Mouse (Mus musculus) ovary, postnatal 14 days (tissue): ENCODE results near the gene Preb.

Experiments used
- DNase-seq: peaks from one replicate; pipeline ENCODE4 v3.0.0; 2022; ENCODE audit warnings: low spot score

Preb gene

GRCm38 (mm10) chr5:30921256-30922033 lies 38.7 kb downstream of the Preb start, which contains the start of gene Khk:
Khk (plus strand) TSS chr5:30921431.
- peak; percentile 88 for DNase-seq

GRCm38 (mm10) chr5:30920621-30921020 lies 39.5 kb downstream of the Preb start:
- DNase-seq: no peak

- no peak for DNase-seq
Observed at GRCm38 (mm10) chr5:30919831-30920614, 40.1 kb downstream of the Preb start.

- DNase-seq: no peak
Observed at GRCm38 (mm10) chr5:30918691-30919090, 41.5 kb downstream of the Preb start.

- no peak for DNase-seq
Observed at GRCm38 (mm10) chr5:30917891-30918670, 42.1 kb downstream of the Preb start.

- DNase-seq: no peak
Observed at GRCm38 (mm10) chr5:30917348-30917747, 42.8 kb downstream of the Preb start.

GRCm38 (mm10) chr5:30916841-30917240 lies 43.3 kb downstream of the Preb start:
- DNase-seq: no peak

GRCm38 (mm10) chr5:30915974-30916433 lies 44.2 kb downstream of the Preb start:
- peak; percentile 69 for DNase-seq

GRCm38 (mm10) chr5:30915456-30915855 lies 44.7 kb downstream of the Preb start:
- DNase-seq: no peak

GRCm38 (mm10) chr5:30914849-30915248 lies 45.3 kb downstream of the Preb start:
- no peak for DNase-seq

GRCm38 (mm10) chr5:30914101-30914635 lies 46.0 kb downstream of the Preb start:
- no peak for DNase-seq

- peak; percentile 49 for DNase-seq
Observed at GRCm38 (mm10) chr5:30913060-30913841, 46.9 kb downstream of the Preb start, which contains the start of gene Emilin1. Emilin1 (plus strand) TSS chr5:30913402.

- DNase-seq: no peak
Observed at GRCm38 (mm10) chr5:30912156-30912555, 48.0 kb downstream of the Preb start.

- DNase-seq: no peak
Observed at GRCm38 (mm10) chr5:30910481-30910880, 49.7 kb downstream of the Preb start.

GRCm38 (mm10) chr5:30909863-30910262 lies 50.3 kb downstream of the Preb start:
- DNase-seq: no peak

GRCm38 (mm10) chr5:30909300-30909659 lies 50.9 kb downstream of the Preb start:
- DNase-seq: no peak

- DNase-seq: peak; percentile 43
Observed at GRCm38 (mm10) chr5:30908426-30909299, 51.5 kb downstream of the Preb start.

- peak; percentile 95 for DNase-seq
Observed at GRCm38 (mm10) chr5:30907413-30908059, 52.6 kb downstream of the Preb start, which contains the start of gene Ost4. Ost4 (minus strand) TSS chr5:30907788.

GRCm38 (mm10) chr5:30901860-30902259 lies 58.3 kb downstream of the Preb start:
- no peak for DNase-seq
